Mouse (Mus musculus): ENCODE measurements around the gene Trp53i11. TPM values are rescaled to one million over a fixed set of nuclear protein-coding genes. Genes with fewer than 3 reads are reported as not detected.

Gene Trp53i11
- polyA plus RNA-seq, 1 experiment from 2014 or later, result 36.5 TPM

- no peak for ATAC-seq (ENCODE audit: low FRiP score, low TSS enrichment)
- 77% methylated on average over 1 of the region's 1 CpGs for WGBS
These were observed 33.5 kb upstream of the Trp53i11 start for GRCm38 (mm10) chr2:93153833-93154232.

GRCm38 (mm10) chr2:93154486-93155032 is 32.8 kb upstream of the Trp53i11 start:
- ATAC-seq (ENCODE audit: low FRiP score, low TSS enrichment), result no peak
- Histone ChIP-seq H3K9me3 (ENCODE audit: low read length) (no peaks in the 10 kb centered on the region), H3K4me2 (replicated peaks; ENCODE audit: low read depth, low read length) (no peak overlapping the region), H3K36me3 (ENCODE audit: insufficient read depth, low read length) (no peaks in the 10 kb centered on the region), H3K4me1 (ENCODE audit: insufficient read depth, low read length) (no peaks in the 10 kb centered on the region), H3K9ac (replicated peaks; ENCODE audit: low read length) (no peak overlapping the region), H3K4me3 (ENCODE audit: low read length) (no peak overlapping the region), H3K27ac (ENCODE audit: low read length) (no peak overlapping the region), H3K27me3 (ENCODE audit: insufficient read depth, low read length) (no peaks in the 10 kb centered on the region)
- 78% methylated on average over 1 of the region's 1 CpGs for WGBS

More at GRCm38 (mm10) chr2:93153833-93154232, 33.5 kb upstream of the Trp53i11 start:
- H3K9ac ChIP-seq (replicated peaks; ENCODE audit: low read length), result no peak overlapping the region
- H3K9me3 ChIP-seq (ENCODE audit: low read length), result no peaks in the 10 kb centered on the region
- no peaks in the 10 kb centered on the region for H3K27me3 ChIP-seq (ENCODE audit: insufficient read depth, low read length)
- no peaks in the 10 kb centered on the region for H3K4me1 ChIP-seq (ENCODE audit: insufficient read depth, low read length)
- no peak overlapping the region for H3K27ac ChIP-seq (ENCODE audit: low read length)
- no peak overlapping the region for H3K4me2 ChIP-seq (replicated peaks; ENCODE audit: low read depth, low read length)
- no peaks in the 10 kb centered on the region for H3K36me3 ChIP-seq (ENCODE audit: insufficient read depth, low read length)
- no peak overlapping the region for H3K4me3 ChIP-seq (ENCODE audit: low read length)

- WGBS, result 77% methylated on average over 4 of the region's 4 CpGs
- no peak for ATAC-seq (ENCODE audit: low FRiP score, low TSS enrichment)
- Histone ChIP-seq H3K4me3 (ENCODE audit: low read length) (no peak overlapping the region), H3K9ac (replicated peaks; ENCODE audit: low read length) (no peak overlapping the region), H3K27me3 (ENCODE audit: insufficient read depth, low read length) (no peaks in the 10 kb centered on the region), H3K4me2 (replicated peaks; ENCODE audit: low read depth, low read length) (no peak overlapping the region), H3K36me3 (ENCODE audit: insufficient read depth, low read length) (no peaks in the 10 kb centered on the region), H3K9me3 (ENCODE audit: low read length) (no peaks in the 10 kb centered on the region), H3K4me1 (ENCODE audit: insufficient read depth, low read length) (peaks cover 8% of the 10 kb centered on the region; the same call in 1 of the 2 replicates), H3K27ac (ENCODE audit: low read length) (no peak overlapping the region)
These were observed 26.8 kb upstream of the Trp53i11 start for GRCm38 (mm10) chr2:93160467-93161035.

- 68% methylated on average over 7 of the region's 7 CpGs for WGBS
These were observed 25.3 kb upstream of the Trp53i11 start for GRCm38 (mm10) chr2:93161914-93162664.

GRCm38 (mm10) chr2:93162791-93163190 is 24.6 kb upstream of the Trp53i11 start:
- H3K9ac ChIP-seq (replicated peaks; ENCODE audit: low read length), result no peak overlapping the region
- ATAC-seq (ENCODE audit: low FRiP score, low TSS enrichment), result no peak
- H3K27me3 ChIP-seq (ENCODE audit: insufficient read depth, low read length), result no peaks in the 10 kb centered on the region
- WGBS, result 67% methylated on average over 4 of the region's 4 CpGs
- H3K4me3 ChIP-seq (ENCODE audit: low read length), result no peak overlapping the region
- H3K27ac ChIP-seq (ENCODE audit: low read length), result no peak overlapping the region
- no peaks in the 10 kb centered on the region for H3K9me3 ChIP-seq (ENCODE audit: low read length)
- no peak overlapping the region for H3K4me2 ChIP-seq (replicated peaks; ENCODE audit: low read depth, low read length)
- peaks cover 8% of the 10 kb centered on the region; the same call in 1 of the 2 replicates for H3K4me1 ChIP-seq (ENCODE audit: insufficient read depth, low read length)
- no peaks in the 10 kb centered on the region for H3K36me3 ChIP-seq (ENCODE audit: insufficient read depth, low read length)

More at GRCm38 (mm10) chr2:93161914-93162664, 25.3 kb upstream of the Trp53i11 start:
- ATAC-seq (ENCODE audit: low FRiP score, low TSS enrichment), result no peak
- Histone ChIP-seq H3K36me3 (ENCODE audit: insufficient read depth, low read length) (no peaks in the 10 kb centered on the region), H3K27ac (ENCODE audit: low read length) (no peak overlapping the region), H3K4me1 (ENCODE audit: insufficient read depth, low read length) (peaks cover 8% of the 10 kb centered on the region; the same call in 1 of the 2 replicates), H3K9me3 (ENCODE audit: low read length) (no peaks in the 10 kb centered on the region), H3K9ac (replicated peaks; ENCODE audit: low read length) (no peak overlapping the region), H3K4me2 (replicated peaks; ENCODE audit: low read depth, low read length) (no peak overlapping the region), H3K4me3 (ENCODE audit: low read length) (no peak overlapping the region), H3K27me3 (ENCODE audit: insufficient read depth, low read length) (no peaks in the 10 kb centered on the region)

- Histone ChIP-seq H3K27me3 (ENCODE audit: insufficient read depth, low read length) (no peaks in the 10 kb centered on the region), H3K4me1 (ENCODE audit: insufficient read depth, low read length) (peaks cover 8% of the 10 kb centered on the region; the same call in 1 of the 2 replicates), H3K27ac (ENCODE audit: low read length) (no peak overlapping the region), H3K4me2 (replicated peaks; ENCODE audit: low read depth, low read length) (no peak overlapping the region), H3K9ac (replicated peaks; ENCODE audit: low read length) (no peak overlapping the region), H3K9me3 (ENCODE audit: low read length) (no peaks in the 10 kb centered on the region), H3K4me3 (ENCODE audit: low read length) (no peak overlapping the region), H3K36me3 (ENCODE audit: insufficient read depth, low read length) (no peaks in the 10 kb centered on the region)
- no peak for ATAC-seq (ENCODE audit: low FRiP score, low TSS enrichment)
- WGBS, result 29% methylated on average over 2 of the region's 2 CpGs
These were observed 24.0 kb upstream of the Trp53i11 start for GRCm38 (mm10) chr2:93163317-93163716.

- 0 out of 2 replicates have a peak, but pooled peaks have one; percentile 28 for ATAC-seq (ENCODE audit: low FRiP score, low TSS enrichment)
- H3K4me3 ChIP-seq (ENCODE audit: low read length), result no peak overlapping the region
- WGBS, result 65% methylated on average over 6 of the region's 6 CpGs
- H3K36me3 ChIP-seq (ENCODE audit: insufficient read depth, low read length), result no peaks in the 10 kb centered on the region
- no peak overlapping the region for H3K4me2 ChIP-seq (replicated peaks; ENCODE audit: low read depth, low read length)
- H3K4me1 ChIP-seq (ENCODE audit: insufficient read depth, low read length), result peaks cover 8% of the 10 kb centered on the region; the same call in 1 of the 2 replicates
- H3K27ac ChIP-seq (ENCODE audit: low read length), result no peak overlapping the region
- H3K9ac ChIP-seq (replicated peaks; ENCODE audit: low read length), result no peak overlapping the region
- no peaks in the 10 kb centered on the region for H3K9me3 ChIP-seq (ENCODE audit: low read length)
- H3K27me3 ChIP-seq (ENCODE audit: insufficient read depth, low read length), result no peaks in the 10 kb centered on the region
These were observed 23.5 kb upstream of the Trp53i11 start for GRCm38 (mm10) chr2:93163750-93164335.

GRCm38 (mm10) chr2:93166295-93166694 is 21.1 kb upstream of the Trp53i11 start:
- Histone ChIP-seq H3K4me1 (ENCODE audit: insufficient read depth, low read length) (peaks cover 8% of the 10 kb centered on the region; the same call in 1 of the 2 replicates), H3K36me3 (ENCODE audit: insufficient read depth, low read length) (no peaks in the 10 kb centered on the region), H3K9me3 (ENCODE audit: low read length) (no peaks in the 10 kb centered on the region), H3K4me2 (replicated peaks; ENCODE audit: low read depth, low read length) (no peak overlapping the region), H3K27ac (ENCODE audit: low read length) (no peak overlapping the region), H3K27me3 (ENCODE audit: insufficient read depth, low read length) (no peaks in the 10 kb centered on the region), H3K9ac (replicated peaks; ENCODE audit: low read length) (no peak overlapping the region), H3K4me3 (ENCODE audit: low read length) (no peak overlapping the region)
- no peak for ATAC-seq (ENCODE audit: low FRiP score, low TSS enrichment)
- 68% methylated on average over 6 of the region's 6 CpGs for WGBS

- no peak for ATAC-seq (ENCODE audit: low FRiP score, low TSS enrichment)
- H3K9me3 ChIP-seq (ENCODE audit: low read length), result no peaks in the 10 kb centered on the region
- no peaks in the 10 kb centered on the region for H3K36me3 ChIP-seq (ENCODE audit: insufficient read depth, low read length)
- H3K27ac ChIP-seq (ENCODE audit: low read length), result no peak overlapping the region
- no peak overlapping the region for H3K9ac ChIP-seq (replicated peaks; ENCODE audit: low read length)
- no peak overlapping the region for H3K4me3 ChIP-seq (ENCODE audit: low read length)
- no peaks in the 10 kb centered on the region for H3K27me3 ChIP-seq (ENCODE audit: insufficient read depth, low read length)
- WGBS, result 71% methylated on average over 14 of the region's 14 CpGs
- H3K4me1 ChIP-seq (ENCODE audit: insufficient read depth, low read length), result peaks cover 8% of the 10 kb centered on the region; the same call in 1 of the 2 replicates
- H3K4me2 ChIP-seq (replicated peaks; ENCODE audit: low read depth, low read length), result no peak overlapping the region
These were observed 20.5 kb upstream of the Trp53i11 start for GRCm38 (mm10) chr2:93166734-93167406.

Data from kidney, embryonic 16.5 days (tissue).